Mouse (Mus musculus) heart, adult 18-20 months (tissue): Measurements from ENCODE around the gene Phyh. TPM values are rescaled to one million over a fixed set of nuclear protein-coding genes. Genes with fewer than 3 reads are reported as not detected.
A peak's percentile ranks its signal among the peaks of the same experiment; 100 is the strongest.

ENCODE experiments used
- DNase-seq, 2 experiments: peaks; one replicate each; pipeline ENCODE4 v3.0.0; 2021 to 2022; ENCODE audit warnings: mixed read lengths in 1 of 2
- long read RNA-seq, 2 experiments: library from polyadenylated mRNA; stranded (forward); transcript quantifications; one replicate each; pipeline ENCODE4 v2.0.0; 2021
- total RNA-seq, 2 experiments: library from RNA; stranded (reverse); gene quantifications; 2 replicates each; pipeline ENCODE4 v1.2.3; 2021

The Phyh gene
- 100 to 1,000 TPM; 810 to 890 TPM for total RNA-seq
- long read RNA-seq, experiment 1, transcript Phyh-201 (9 exons, 1,438 nt) = major isoform, 702 of 836 reads
- long read RNA-seq, experiment 1, partial matches to known transcripts = 9 of 836 reads
- long read RNA-seq, experiment 1, other reads (novel, unspliced or antisense) = 120 of 836 reads
- long read RNA-seq, experiment 2, transcript Phyh-201 (9 exons, 1,438 nt) = major isoform, 373 of 483 reads
- long read RNA-seq, experiment 2, partial matches to known transcripts = 5 of 483 reads
- long read RNA-seq, experiment 2, other reads (novel, unspliced or antisense) = 102 of 483 reads

DNA sequence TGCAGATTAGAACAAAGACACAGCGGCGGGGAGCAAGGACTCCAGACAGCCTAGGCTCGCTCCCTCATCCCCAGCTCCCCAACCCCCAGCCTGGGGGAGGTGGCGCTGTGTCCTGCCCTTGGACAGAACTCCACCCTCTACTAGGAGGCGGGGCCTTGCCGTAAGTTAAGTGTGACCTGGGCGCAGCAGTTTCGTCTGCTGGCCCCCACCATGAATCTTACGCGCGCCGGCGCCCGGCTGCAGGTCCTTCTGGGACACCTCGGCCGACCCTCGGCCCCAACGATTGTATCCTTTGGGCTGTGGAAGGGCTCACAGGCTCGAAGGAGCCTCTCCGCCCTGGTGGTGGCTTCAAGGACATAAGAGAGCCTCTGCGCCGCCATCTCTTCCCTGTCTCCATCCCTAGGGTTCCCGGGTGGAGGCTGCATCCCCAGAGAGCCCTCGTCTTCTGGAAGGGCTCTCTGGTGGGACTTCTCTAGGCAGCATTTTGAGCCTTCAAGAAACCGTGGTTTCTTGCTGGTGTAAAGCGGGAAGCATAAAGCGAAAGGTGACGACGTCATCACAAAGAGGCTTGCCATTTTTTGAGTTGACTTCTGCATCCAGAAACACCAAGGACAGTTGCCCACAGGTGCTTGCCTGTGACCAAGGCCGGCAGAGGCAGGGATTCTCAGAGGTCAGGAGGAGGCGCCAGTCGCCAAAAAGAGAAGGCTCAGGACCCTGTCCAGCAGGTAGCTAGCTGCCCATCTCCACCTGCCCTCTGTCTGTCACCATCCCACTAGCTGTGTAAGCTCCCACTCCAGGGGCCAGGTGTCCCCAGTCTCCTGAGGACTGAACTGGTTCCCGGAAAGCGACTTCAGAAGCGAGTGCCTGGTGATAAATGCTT, at the start of gene Phyh:
TSS of gene Phyh (plus strand) at position 160 of the 880 bp plus-strand sequence.
- peak; percentile 94 to 95 for DNase-seq

DNA sequence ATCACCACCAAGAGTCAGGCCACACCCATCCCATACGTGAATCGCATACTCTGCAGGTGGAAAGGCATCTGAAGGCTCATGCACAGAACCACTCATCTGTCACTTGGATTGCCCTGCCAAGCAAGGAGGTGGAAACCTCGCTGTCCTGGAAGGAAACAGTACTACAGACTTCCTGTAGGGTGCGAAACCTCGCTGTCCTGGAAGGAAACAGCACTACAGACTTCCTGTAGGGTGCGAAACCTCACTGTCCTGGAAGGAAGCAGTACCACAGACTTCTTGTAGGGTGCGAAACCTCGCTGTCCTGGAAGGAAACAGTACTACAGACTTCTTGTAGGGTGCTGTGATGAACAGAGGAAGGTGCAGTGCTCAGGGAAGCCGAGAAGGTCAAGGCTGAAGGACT, 46.1 kb upstream of the Phyh start:
- DNase-seq = no peak

DNA sequence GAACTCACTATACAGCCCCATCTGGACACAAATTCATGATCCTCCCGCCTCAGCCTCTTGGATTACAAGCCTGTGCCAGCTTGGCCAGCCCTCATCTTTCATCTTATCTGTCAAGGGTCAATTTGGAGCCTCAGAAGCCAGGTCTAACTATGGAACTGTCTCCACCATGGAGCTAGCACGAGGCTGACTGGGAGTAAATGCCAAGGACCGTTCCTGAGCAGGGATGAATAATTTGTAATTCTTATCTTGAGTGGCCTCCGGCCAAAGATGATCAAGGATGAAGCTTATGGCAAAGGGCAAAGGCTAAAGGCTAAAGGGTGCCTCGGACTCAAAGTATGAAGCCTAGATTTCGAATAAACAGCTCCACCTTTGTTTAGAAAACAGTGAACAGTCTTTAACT, 45.5 kb upstream of the Phyh start:
- DNase-seq = no peak

DNA sequence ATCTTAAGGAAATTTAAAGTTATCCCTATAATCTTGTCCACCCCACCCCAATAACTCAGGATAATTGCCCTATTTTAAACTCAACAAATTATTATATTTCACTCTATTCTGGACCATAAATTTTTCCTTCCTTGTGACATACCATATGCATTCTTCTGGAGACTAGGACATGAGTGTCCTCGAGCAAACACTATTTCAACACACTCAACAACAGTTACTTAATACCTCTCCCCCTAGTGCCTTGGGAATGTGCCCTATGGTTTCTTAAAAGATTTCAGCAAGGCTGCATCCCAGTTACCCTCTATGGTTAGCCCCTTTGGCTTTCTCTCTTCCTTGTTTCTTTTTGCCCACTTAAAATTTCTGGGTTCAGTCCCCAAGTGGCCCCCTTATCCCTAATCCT, 43.7 kb upstream of the Phyh start:
- no peak for DNase-seq

DNA sequence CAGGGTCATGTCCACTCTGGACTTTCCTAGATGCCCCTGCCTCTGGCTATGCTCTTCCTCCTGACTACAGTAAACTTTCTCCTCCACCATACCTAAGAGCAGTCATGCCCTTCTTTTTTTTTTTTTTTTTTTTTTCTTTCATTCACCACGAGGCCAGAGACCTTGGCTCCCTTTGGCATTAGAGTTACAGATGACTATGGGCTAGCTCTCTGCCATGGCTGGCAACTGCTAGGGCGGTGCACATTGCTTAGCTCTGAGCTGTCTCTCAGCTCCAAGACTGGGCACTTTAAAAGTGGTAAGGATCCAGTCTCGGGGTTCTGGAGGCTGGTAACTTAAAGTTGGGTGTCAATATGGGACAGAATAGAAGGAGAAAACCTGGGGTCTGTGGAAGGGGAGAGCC, 42.7 kb upstream of the Phyh start:
- DNase-seq = no peak

- peak; percentile 5 to 35 for DNase-seq
These were observed 38.0 kb upstream of the Phyh start for GRCm38 (mm10) chr2:4880737-4881349.

DNA sequence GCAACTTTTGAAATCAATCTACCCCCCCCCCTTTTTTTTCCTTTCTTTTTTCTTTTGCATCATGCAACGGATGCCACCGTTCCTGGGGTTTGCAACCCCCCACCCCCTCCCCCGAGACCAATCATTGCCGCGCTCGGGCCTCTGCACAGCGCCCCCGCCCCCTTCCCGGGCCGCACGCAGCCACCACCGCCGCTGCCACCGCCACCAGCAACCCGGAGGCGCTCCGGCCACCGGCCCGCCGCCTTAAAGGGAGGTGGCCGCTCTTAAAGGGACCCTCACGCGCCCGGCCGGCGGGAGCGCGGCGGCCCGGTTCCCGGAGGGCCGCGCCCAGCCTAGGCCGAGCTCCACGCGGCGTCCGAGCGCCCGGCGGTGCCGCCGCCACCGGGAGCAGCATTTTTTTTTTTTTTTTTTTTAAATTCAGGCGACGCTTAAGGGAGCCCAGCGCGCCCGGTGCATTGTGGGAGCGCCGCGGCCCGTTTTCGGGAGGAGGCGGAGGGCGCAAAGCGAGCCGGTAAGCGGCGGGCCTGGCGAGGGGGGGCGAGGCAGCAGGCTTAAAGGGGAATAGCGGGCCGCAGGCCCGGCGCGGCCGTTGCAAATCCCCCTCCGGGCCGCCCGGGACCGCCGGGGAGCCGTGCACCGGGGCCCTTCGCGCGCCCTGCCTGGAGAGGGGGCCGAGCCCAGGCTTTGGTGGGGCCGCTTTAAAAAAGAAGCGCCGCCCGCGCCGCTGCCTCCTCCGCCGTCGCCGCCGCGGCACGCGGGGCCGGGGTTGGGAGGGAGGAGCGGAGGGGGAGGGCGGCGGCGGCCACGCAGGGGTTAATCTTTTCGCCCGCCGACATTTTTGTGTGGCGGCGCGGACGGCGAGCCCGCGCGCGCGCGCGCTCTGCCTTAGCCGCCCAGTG, 37.2 kb upstream of the Phyh start, which contains the start of gene Sephs1:
TSS of gene Sephs1 (plus strand) at position 215 of the 899 bp plus-strand sequence.
- DNase-seq = peak; percentile 87 to 89

DNA sequence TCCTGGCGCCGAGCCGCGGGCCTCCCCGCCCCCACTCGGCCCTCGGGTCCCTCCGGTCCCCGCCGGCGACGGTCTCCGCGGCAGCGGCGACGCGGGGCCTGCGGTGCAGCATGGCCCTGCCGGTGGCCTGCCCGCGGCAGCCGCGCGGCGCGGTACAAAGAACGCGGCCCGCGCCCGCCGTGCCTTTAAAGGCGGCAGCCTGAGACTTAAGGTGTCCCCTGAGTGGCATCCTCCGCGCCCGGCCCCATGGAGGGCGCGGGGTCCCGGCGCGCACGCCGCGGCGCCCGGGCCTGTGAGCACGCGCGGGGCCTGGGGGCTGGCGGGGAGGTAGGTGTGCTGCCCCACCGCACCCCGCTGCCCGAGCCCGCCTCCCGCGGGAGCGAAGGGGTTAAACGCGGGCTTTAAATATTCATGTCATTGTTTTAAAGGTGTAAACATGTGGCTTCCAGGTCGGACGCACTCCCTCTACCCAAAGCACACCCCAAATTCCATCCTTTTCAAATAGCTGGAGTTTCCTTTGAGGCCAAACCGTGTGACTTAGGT, 36.5 kb upstream of the Phyh start:
- DNase-seq = peak; percentile 62 to 83

- DNase-seq = peak in 1 of 2 experiments; percentile 7
These were observed 35.7 kb upstream of the Phyh start for GRCm38 (mm10) chr2:4883009-4883704.

DNA sequence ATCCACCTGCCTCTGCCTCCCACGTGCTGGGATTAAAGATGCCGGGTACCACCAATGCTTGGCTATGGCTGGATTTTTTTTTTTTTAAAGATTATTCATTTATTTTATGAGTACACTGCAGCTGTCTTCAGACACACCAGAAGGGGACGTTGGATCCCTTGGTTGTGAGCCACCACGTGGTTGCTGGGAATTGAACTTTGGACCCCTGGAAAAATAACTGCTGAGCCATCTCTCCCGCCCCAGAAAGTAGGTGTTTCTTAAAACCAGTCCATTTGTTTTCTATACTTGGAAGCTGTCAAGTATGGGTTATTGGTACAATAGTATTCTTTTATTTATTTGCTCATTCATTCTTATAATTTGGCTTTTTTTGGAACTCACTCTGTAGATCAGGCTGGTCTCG, 31.9 kb upstream of the Phyh start:
- no peak for DNase-seq

GRCm38 (mm10) chr2:4895598-4895997, 23.2 kb upstream of the Phyh start:
- DNase-seq = no peak

- no peak for DNase-seq
These were observed 21.8 kb upstream of the Phyh start for GRCm38 (mm10) chr2:4896970-4897369.

DNA sequence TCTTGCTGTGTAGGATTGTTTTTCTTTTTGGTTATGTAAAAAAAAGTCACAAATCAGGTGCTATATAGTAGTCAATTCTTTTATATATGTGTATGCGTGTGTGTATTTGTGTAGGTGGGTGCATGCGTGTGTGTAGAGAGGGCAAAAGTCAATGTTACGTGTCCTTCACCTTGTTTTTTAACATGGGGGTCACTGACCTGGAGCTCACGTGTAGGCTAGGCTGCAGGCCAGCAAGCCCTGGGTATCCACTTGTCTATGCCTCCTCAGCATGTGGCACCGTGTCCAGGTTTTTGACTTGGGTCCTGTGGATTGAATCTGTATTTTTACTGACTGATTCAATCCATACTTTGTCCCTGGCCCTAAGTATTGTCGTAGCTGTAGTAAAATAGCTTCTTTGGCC, 18.2 kb upstream of the Phyh start:
- no peak for DNase-seq

GRCm38 (mm10) chr2:4902346-4902745, 16.5 kb upstream of the Phyh start:
- DNase-seq = no peak

- no peak for DNase-seq
These were observed 11.7 kb upstream of the Phyh start for GRCm38 (mm10) chr2:4907120-4907519.

GRCm38 (mm10) chr2:4907916-4908315, 10.9 kb upstream of the Phyh start:
- no peak for DNase-seq

DNA sequence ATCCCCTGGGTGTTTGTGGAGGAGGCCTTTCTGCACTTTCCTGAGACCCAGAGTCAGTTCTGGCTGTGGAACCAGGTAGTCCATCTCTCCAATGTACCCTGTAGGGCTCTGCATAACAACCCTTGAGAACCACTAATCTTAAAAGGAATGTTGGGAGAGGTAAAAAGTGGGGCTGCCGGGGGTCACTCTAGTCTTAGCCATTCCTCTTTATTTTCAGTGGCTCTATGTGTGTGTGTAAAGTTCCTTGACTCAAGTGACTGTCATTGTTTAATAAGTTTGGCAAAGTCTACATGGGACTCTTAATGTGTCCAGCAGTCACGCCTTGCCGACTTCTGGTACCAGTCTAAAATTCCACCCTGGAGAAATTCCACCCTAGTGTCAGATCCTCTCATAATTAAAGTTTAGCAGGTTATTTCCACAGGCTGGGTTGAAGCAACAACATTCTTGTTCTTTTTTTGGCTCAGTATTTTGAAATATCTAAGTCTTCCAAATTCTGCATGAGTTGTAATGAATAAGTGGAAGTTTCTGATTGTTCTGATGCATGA, 10.0 kb upstream of the Phyh start:
- no peak for DNase-seq

DNA sequence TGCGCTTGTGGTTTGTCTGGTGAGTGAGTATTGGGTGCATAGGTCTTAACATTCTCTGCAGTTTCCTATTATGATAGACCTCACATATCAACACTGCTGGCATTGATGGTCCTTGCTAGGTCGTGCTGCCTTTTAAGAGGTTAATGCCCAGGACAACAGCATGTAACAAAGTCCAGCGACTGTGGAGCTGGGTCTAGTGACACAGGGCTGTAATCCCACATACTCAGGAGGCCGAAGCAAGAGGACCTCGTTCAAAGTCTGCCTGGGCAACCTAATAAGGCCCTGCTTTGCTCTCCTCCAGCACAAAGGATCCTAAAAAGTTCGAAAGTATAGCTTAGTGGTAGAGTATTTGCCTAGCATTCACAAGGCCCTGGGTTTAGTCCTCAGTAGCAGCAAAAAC, 8.9 kb upstream of the Phyh start:
- no peak for DNase-seq

DNA sequence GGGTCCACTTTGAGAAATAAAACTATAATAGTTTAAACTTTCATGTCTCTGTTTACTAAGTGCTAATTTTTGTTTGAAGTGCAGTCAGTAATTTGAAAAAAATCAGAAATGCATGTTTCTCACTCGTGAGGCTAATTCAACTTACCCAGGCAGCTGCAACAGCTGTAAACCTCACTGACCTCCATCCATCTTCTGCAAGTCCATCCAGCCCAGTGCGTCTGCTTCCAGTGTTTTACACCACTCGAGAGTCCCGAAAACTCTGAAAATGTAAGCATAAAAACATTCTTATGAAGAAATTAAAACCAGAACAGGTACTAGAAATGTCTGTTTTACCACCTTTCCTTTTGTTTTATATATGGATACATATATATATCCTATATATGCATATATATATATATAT, 8.3 kb upstream of the Phyh start:
- DNase-seq = no peak

GRCm38 (mm10) chr2:4913949-4914348, 4.9 kb upstream of the Phyh start:
- DNase-seq = no peak

DNA sequence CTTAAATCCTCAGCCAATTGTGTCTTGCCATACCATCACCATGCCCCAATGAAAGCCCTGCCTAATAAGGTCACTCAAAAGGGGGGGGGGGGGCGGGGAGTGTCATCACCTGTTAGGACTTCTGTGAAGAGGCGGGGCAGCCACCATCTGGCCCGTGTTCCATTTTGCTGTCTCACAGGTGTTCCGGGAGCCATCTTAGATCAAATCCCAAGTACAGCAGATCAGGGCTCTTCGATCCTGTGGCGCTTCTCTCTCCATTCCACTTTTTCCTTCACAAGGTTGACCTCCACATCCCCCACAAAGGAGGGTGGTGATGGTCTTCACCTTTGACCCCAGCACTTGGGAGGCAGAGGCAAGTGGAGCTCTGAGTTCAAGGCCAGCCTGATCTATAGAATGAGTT, 2.8 kb upstream of the Phyh start:
- no peak for DNase-seq
